Mouse (Mus musculus): ENCODE data around the gene Olfr134. TPM values are rescaled to one million over a fixed set of nuclear protein-coding genes. Genes with fewer than 3 reads are reported as not detected.

Olfr134 gene
- not detected in 2 replicates for polyA plus RNA-seq (2012; rRNA removed)

DNA sequence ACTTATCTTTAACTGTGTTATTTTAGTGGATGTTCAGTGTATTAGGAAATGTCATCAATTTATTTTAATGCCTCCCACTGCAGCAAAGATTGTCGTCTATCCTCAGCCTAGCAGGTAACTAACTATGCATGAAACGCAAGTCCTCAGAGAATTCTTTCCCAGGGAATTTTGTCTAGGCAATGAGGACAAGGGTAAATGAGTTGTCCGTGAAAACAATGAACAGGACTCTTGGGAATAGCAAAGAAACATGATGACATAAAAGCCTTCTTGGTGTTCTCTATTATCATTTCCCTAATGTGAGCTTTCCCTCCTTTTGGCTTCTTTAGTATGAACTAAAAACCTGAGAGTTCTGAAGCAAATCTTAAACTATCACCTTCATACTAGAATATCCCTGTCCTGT, at the start of gene Olfr134:
Gene Olfr134 (plus strand): TSS at position 301 of the 400 bp plus-strand sequence.

GRCm38 (mm10) chr17:38134426-38134825, 36.8 kb upstream of the Olfr134 start, which contains the start of gene Olfr132:
Gene Olfr132 (minus strand): TSS chr17:38134526.

DNA sequence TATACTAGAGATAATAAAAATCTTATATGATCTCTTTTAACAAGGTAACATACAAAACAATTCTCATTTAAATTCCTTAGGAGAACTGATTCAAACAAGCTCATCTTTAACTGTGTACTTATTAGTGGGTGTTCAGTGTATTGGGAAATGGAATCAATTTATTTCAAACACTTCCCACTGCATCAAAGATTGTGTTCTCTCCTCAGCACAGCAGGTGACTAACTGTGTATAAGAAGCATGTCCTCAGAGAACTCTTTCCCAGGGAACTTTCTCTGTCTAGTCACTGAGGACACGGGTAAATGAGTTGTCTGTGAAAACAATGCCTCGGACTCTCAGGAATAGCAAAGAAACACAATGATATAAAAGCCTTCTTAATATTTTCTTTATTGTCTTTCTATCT, 26.2 kb upstream of the Olfr134 start, which contains the start of gene Olfr133:
Gene Olfr133 (plus strand): TSS at position 301 of the 400 bp plus-strand sequence.

DNA sequence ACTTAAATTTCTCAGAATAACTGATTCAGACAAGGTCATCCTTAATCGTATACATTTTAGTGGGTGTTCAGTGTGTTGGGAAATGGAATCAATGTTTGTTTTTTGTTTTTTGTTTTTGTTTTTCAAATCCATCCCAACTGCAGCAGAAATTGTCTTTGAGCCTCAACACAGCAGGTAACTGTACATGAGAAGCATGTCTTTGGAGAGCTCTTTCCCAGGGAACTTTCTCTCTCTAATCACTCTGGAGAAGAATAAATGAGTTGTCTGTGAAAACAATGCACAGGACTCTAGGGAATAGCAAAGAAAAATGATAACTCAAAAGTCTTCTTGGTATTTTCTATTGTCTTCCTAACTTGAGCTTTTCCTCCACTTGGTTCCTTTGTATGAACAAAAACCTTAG, 32.8 kb downstream of the Olfr134 start, which contains the start of gene Olfr135:
Gene Olfr135 (plus strand): TSS at position 301 of the 400 bp plus-strand sequence.

Other genes starting within 250 kb of the Olfr134 start
- not detected in 2 replicates for gene Olfr761, start 218.3 kb upstream of the Olfr134 start, polyA plus RNA-seq (2012; rRNA removed)
- gene Olfr129, start 111.3 kb upstream of the Olfr134 start, polyA plus RNA-seq (2012; rRNA removed): not detected in 2 replicates
- gene Olfr130, start 107.5 kb upstream of the Olfr134 start, polyA plus RNA-seq (2012; rRNA removed): not detected in 2 replicates
- not detected in 2 replicates for gene Olfr131, start 82.7 kb upstream of the Olfr134 start, polyA plus RNA-seq (2012; rRNA removed)
- gene Olfr132, start 36.9 kb upstream of the Olfr134 start, polyA plus RNA-seq (2012; rRNA removed): not detected in 2 replicates
- gene Olfr133, start 26.1 kb upstream of the Olfr134 start, polyA plus RNA-seq (2012; rRNA removed): not detected in 2 replicates
- gene Olfr135, start 32.9 kb downstream of the Olfr134 start, polyA plus RNA-seq (2012; rRNA removed): not detected in 2 replicates
- gene Olfr138, start 89.6 kb downstream of the Olfr134 start, polyA plus RNA-seq (2012; rRNA removed): not detected in 2 replicates
- gene Olfr137, start 136.2 kb downstream of the Olfr134 start, polyA plus RNA-seq (2012; rRNA removed): not detected in 2 replicates
- gene Olfr136, start 158.4 kb downstream of the Olfr134 start, polyA plus RNA-seq (2012; rRNA removed): not detected in 2 replicates
- gene Esp36, start 248.8 kb downstream of the Olfr134 start, polyA plus RNA-seq (2012; rRNA removed): not detected in 2 replicates

Measured in stomach, adult 2 months (tissue).